Mouse (Mus musculus): Measurements from ENCODE around the gene Ugt1a5.

The Ugt1a5 gene

DNA sequence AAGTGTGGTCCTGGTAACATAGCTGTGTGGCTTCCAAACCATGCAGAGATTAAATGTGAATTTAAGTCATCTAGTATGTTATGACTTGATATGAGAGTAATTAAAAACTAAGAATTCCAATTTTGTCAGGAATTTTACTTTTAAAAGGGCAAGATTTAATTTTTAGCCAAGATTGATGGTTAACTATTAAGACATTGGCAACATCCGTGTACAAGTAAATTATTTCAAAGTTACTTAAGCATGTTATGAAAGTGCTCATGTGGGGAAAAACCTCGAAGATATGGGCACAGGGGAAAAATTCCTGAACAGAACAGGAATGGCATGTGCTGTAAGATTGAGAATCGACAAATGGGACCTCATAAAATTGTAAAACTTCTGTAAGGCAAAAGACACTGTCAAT is 31.6 kb downstream of the Ugt1a5 start:
- no peak for DNase-seq (ENCODE audit: low spot score)

DNA sequence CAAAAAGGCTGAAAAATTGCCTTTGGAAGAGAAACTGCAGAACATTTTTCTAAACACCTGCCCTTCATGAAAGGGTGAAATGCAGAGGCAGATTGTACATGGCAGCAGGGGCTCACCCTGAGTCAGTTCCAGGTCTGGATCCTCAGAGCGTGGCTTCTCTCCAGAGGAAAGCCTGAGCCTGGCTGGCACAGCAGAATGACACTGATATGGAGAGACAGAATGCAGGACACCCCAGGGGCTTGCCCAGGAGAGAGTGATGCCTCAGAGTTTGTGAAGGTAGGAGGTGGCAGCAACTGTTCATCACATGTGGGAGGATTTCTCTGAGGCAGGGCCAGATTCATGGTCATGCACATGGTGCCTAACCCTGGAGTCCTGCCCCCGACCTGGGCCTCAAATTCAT is 34.2 kb downstream of the Ugt1a5 start:
- no peak for DNase-seq (ENCODE audit: low spot score)

DNA sequence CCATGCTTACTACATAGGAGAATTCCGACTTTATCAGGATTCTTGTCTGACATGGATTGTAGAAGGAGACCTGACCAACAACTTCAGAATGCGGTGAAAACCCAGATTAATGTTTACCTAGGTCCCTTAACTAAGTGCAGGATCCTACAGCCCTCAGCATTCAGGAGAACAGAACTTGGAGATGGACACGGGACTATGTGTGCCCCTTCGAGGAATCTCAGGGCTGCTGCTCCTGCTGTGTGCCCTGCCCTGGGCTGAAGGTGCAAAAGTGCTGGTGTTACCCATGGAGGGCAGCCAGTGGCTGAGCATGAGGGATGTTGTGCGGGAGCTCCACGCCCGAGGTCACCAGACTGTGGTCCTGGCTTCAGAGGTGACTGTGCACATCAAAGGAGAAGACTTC is 34.6 kb downstream of the Ugt1a5 start, which contains the start of gene Ugt1a2:
Gene Ugt1a2 (plus strand): TSS at position 146 of the 400 bp plus-strand sequence.
- no peak for DNase-seq (ENCODE audit: low spot score)

DNA sequence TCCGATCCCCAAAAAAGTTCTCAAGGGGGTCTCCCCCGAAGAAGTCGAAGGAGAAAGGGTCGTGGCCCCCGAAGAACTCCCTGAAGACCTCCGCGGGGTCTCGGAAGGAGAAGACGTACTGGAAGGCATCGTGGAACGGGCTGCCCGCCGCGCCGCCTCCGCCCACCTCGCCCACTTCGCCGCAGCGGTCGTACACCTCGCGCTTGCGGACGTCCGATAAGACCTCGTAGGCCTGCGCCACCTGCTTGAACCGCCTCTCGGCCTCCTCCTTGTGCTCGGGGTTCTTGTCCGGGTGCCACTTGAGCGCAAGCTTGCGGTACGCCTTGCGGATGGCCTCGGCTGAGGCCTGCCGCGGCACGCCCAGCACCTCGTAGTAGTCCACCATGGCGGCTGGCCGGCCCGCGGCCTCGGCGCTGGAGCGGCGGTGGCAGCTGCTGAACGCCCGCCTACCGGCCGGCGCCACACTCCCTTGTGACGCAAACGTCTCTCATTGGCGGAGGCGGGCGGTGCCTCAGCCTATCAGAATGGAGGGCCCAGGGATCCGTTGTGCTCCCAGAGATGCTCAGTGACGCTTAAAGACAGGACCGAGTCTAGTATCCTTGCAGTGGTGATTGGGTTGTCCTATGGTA is 39.6 kb downstream of the Ugt1a5 start, which contains the start of gene Dnajb3:
Gene Dnajb3 (minus strand): TSS at position 489 of the 629 bp plus-strand sequence.
- DNase-seq (ENCODE audit: low spot score), result peak; percentile 92

DNA sequence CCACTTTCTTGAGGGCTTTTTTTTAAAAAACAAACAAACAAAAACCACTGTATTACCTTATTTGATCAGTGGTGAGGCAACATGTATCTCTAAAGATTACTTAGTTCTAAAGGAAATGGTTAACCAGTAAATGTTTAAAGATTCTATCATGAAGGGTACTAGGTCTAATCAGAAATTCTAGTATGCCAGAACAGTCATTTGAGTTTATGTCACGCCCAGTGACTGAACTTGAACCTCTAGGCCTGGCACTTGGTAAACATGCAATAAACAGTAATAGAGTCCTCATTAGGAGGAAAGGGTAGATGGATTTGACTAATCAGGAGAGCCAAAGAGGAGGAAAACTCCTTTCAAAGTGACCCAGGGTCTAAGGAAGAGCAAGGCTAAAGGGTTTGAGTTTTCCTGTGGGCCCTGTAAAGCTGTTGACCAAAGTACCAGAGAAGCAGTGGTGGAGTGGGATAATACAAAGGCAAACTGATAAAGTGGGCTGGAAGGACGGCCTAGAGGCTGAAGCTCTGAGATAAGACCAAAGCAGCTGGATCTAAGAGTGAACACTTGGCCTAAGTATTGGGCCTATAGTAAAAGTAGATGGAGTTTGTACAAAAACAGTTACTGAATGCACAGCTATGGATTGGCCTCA is 41.1 kb downstream of the Ugt1a5 start:
- no peak for DNase-seq (ENCODE audit: low spot score)

DNA sequence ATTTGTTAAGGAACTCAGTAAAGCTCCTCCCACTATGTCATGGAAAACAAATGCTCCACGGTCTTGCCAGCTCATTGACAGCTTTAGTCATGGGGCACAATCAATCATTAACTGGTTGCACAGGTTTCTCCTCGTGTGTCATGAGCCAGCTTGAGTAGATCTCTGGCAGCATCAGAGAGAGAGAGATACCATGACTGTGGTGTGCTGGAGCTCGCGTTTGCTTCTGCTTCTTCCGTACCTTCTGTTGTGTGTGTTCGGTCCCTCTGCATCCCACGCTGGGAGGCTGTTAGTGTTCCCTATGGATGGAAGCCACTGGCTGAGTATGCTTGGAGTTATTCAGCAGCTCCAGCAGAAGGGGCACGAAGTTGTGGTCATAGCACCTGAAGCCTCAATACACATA is 46.0 kb downstream of the Ugt1a5 start, which contains the start of gene Ugt1a1:
Gene Ugt1a1 (plus strand): TSS at position 148 of the 400 bp plus-strand sequence.
- DNase-seq (ENCODE audit: low spot score), result peak; percentile 8

DNA sequence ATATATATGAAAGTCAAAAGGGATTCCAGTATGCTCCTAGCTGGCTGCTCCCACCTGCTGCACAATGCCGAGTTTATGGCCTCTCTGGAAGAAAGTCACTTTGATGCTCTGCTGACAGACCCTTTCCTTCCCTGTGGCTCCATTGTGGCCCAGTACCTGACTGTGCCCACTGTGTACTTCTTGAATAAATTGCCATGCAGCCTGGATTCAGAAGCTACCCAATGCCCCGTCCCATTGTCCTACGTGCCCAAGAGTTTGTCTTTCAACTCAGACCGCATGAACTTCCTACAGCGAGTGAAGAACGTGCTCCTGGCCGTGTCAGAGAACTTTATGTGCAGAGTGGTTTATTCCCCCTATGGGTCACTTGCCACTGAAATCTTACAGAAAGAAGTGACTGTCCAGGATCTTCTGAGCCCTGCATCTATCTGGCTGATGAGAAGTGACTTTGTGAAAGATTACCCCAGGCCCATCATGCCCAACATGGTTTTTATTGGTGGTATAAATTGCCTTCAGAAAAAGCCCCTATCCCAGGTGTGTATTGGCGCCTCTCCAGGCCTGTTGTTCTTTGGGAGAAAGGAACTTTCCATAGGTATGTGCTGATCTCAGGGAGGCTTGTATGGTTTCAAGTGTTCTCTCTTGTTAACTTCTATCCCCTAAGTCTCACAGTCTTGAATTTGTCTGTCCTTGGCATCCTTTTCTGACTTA is 46.7 kb downstream of the Ugt1a5 start:
- DNase-seq (ENCODE audit: low spot score), result peak; percentile 9

DNA sequence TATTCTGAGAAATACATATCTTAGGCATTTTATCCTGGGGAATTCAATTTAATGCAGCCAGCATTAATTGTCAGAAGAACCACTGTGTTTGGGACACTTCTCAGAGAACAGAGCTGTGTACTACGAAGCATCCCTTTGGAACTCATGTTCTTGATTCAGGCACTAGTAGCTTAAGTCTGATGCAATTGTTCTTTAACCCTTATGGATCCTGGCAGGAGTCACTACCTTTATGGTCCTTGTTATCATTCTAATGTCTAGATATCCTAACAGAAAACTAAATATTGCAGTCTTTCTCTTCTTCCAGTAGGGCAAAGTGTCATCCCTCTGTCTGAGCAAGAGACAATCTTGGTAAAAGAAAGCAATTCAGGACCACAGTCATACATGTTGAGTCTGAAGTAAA is 47.2 kb downstream of the Ugt1a5 start:
- DNase-seq (ENCODE audit: low spot score), result no peak

DNA sequence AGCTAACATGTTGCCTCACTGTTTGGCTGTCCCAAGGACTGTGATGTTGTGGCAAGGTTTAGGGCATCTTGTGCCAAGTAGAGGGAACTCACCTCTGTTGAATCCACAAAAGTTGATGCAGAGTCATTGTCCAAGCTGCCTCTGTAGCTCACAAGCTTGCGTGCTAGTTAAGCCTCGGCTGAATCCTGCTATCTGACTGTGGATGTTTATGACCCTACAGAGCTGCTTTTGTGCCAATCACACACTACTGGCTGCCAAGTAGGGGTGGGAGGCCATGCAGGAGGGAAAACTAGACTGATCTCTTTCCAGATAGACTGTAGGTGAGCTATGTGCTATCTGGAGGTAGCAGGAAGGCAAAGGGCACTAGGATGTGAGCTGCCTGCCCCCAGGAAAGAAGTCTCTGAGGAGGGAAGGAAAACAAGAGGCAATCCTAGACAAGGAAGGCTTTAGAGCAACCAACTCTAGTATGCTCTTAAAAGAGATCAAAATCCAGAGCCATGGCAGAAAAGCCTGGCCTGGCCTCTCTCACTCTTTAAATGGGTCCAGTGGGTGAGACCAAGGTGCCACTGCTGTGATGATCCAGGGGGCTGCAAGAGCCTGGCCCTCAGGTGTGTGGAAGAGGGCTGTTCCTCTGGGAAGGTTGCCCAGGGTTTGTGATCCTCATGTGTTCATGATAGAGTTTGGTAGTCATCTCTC is 48.1 kb downstream of the Ugt1a5 start:
- DNase-seq (ENCODE audit: low spot score), result peak; percentile 12

DNA sequence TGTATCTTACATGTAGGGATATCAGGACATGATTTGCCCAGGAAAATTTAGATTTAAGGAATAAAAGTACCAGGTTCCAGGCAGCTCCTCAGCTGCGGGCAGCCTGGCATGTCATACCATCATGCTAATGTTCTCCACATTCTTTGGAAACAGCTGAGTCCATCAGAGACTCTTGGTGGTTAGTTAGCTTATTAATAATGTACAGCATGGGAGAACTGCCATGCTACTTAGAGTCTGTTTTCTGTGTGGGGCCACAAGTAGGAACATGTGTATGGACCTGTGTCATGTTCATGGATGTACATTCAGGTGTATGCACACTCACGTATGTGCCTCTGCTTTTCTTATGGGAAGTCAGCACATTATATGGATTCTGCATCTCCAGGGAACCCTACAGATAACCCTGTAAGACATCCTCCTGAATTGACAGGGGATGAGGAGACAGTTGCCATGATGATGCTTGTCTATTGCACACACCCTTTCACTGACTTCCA is 48.7 kb downstream of the Ugt1a5 start:
- DNase-seq (ENCODE audit: low spot score), result no peak

DNA sequence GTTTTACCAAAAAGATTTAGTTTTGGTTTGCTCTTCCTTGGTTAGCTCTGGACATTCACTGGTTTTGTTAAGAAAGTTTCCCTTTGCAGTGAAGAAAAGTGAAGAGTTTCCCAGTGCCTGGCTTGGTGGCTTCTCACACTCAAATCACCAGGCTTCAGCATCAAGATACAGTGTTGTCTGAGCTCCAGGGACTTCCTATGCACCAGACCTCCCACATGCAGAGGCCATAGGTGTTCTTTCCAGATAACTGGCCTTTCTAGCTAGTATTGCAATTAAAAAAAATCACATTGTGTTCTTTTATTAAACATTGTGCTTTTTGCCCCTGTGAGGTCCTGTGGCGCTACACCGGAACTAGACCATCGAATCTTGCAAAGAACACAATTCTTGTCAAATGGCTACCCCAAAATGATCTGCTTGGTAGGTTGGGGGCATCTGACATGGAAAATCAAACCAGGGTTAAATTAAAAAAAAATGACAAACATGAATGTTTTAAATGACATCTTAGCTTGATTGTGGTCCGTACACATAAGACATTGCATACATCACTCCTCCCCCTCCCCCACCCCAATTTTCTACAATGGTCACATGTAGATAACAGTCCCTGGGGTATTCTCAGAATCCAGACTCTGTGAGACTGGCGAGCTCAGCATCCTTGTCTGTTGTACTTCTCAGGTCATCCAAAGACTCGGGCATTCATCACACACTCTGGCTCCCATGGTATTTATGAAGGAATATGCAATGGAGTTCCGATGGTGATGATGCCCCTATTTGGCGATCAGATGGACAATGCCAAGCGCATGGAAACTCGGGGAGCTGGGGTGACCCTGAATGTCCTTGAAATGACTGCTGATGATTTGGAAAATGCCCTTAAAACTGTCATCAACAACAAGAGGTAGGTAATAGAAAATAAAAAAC is 49.9 kb downstream of the Ugt1a5 start:
- peak; percentile 9 for DNase-seq (ENCODE audit: low spot score)

DNA sequence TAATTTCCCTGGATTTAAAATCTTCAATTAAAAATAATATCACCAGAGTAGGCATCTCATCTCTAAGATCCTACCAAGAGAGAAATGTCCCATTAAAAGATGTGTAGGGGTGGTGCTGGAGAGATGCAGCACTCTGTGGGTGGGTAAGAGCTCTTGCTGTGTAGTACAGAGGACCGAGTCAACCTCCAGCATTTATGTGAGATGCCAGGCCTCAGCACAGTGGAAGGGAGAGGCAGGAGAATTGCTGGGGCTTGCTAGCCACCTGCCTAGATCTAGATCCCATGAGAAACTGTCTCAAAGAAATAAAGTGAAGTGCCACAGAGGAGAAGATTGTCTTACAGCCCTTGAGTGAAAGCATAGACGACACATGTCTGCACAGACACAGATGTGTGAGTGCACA is 50.7 kb downstream of the Ugt1a5 start:
- DNase-seq (ENCODE audit: low spot score), result no peak

DNA sequence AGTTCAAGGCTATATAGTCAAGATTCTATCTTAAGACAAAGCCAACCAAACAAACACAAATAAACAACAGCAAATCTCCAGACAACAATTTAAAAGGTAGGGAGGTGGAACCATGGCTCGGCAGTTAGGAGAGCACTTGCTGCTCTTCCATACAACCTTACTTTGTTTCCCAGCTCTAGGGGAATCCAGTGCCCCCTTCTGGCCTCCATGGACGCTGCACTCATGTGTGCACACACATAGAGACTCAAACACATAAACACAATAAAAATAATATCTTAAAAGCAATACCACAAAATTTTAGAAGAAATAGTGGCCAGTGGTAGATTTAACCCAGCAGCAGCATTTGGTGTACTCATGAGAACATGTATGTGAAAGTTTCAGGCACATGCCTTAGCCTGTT is 51.3 kb downstream of the Ugt1a5 start:
- DNase-seq (ENCODE audit: low spot score), result no peak

DNA sequence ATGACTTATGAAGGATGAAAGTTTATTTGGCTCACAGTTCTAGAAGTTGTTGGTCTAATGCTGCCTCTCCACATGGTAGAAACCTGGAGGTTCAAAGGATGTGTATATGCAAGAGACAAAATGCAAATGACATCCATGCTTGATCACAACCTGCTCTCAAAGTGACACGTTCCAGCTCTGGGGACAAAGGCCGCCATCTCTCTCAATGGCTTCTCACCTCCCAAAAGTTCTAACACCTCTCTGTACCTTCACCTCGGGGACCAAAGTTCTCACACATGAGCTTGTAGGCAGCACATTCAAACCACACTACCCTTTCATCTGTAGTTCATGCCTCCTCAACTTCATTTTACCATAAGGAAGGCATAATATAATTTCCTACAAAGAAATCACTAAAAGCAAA is 51.8 kb downstream of the Ugt1a5 start:
- DNase-seq (ENCODE audit: low spot score), result no peak

DNA sequence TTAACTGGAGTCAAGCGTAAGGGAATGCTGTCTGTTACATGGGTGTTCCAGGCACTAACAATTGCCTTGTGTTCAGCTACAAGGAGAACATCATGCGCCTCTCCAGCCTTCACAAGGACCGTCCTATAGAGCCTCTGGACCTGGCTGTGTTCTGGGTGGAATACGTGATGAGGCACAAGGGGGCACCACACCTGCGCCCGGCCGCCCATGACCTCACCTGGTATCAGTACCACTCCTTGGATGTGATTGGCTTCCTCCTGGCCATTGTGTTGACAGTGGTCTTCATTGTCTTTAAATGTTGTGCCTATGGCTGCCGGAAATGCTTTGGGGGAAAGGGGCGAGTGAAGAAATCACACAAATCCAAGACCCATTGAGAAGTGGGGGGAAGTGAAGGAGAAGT is 52.2 kb downstream of the Ugt1a5 start:
- no peak for DNase-seq (ENCODE audit: low spot score)

DNA sequence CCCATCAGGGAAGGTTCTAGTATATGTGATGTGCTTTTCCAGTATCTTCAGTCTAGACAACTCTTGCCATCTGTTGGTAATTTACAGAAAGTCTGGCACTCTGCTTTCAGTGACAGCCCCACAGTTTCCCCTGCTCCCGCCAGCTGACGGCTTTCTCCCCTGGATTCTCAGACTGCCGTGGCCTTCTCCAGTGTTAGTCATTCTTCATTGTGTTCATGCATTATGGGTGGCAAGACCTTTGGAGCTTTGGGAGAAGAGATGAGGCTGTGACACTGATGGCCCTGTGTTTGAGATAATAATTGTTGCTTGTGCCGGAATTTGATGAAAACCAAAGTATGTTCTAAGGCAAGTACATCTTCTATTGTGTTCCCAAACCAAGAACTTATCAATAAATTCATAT is 52.8 kb downstream of the Ugt1a5 start:
- DNase-seq (ENCODE audit: low spot score), result no peak

DNA sequence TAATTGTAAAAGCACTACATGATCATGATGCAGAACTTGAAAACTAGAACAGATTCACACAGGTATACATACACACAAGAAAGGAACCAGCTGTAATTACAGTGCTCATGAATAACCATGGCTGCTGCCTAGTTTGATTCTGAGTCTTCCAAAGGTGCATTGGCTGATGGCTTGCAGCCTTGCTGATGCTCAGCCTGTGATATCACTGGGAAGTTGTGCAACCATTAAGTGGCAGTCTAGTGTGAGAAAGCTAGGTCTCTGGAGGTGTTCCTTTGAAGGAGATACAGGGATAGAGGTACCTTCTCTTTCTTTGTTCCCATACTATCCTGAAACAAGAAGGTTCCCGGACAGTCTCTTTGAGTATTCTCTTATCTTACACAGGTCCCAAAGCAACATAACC is 53.2 kb downstream of the Ugt1a5 start:
- DNase-seq (ENCODE audit: low spot score), result no peak

DNA sequence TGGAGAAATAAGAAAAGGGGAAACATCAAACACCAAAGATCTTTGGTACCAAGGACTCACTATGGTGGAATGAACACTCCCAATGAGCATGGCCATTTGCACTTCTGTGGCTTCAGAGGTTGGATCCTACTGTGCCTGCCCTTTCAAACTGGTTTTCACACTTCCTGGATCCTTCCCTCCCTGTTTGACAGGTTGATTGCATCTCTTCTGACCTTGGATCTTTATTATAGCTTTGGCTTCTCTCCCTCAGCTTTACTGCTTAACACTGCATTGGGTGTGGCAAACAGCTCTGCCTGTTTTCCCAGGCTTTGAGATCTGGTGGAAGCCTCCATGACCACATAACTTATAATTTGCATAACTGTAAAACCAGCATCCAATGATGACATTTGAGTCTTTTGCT is 54.5 kb downstream of the Ugt1a5 start:
- no peak for DNase-seq (ENCODE audit: low spot score)

DNA sequence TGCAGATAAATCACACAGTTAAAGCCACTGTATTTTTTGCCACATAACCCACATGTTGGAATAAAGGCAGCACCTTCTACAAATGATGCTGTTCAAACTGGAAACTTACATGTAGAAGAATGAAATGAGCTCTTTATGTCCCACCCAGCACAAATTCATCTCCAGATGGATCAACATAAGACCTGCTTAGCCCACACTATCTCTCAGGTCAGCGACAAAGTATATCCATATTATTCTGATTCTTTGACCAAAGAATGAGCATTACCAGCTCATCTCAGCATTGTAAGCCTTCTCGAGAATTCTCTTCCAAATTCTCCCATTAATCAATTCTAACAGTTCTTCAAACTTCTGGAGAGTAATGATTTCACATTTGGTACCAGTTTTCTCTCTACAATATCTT is 56.4 kb downstream of the Ugt1a5 start:
- DNase-seq (ENCODE audit: low spot score), result no peak

DNA sequence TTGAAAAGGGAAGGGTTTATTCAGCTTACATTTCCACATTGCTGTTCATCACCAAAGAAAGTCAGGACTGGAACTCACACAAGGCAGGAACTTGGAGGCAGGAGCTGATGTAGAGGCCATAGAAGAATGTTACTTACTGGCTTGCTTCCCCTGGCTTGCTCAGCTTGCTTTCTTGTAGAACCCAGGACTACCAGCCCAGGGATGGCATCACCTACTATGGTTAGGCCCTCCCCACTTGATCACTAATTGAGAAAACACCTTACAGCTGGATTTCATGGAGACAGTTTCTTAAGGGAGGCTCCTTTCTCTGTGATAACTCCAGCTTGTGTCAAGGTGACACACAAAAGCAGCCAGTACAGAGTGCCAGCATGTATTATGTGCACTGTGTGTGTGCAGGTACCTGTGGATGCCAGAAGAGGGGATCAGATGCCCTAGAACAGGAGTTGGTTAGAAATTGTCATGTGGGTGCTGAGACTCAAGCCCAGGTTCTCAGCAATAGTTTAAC is 57.3 kb downstream of the Ugt1a5 start:
- peak; percentile 12 for DNase-seq (ENCODE audit: low spot score)

DNA sequence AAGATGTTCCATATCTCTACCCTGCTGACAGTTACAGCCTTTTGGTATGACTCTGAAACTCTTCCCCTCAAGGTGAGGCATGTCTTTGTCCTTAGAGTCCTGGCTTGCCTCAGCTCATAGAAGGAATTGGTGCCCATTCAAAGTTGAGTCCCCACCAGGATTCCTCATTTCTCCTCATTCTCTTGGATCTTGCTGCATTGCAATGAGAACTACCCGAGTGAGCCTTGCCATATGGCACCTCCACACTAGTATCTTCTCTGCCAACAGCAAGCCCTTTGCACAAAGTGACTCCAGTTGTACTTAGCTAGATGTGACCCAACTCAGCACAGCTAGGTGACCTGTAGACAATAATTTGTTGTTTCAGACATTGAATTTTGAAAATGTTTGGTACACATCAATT is 57.8 kb downstream of the Ugt1a5 start:
- peak; percentile 18 for DNase-seq (ENCODE audit: low spot score)

Data from testis, postnatal 14 days (tissue).